Mouse (Mus musculus): ENCODE data around the gene Gja5. TPM values are rescaled to one million over a fixed set of nuclear protein-coding genes. Genes with fewer than 3 reads are reported as not detected.
"Not testable (repeated sequence)": the region's sequence is repeated elsewhere in the genome, so short reads cannot be mapped to it uniquely, and the experiment has no call there.

The Gja5 gene
- total RNA-seq, 4 experiments from 2014 or later: 0.83 to 2.9 (median 1.5) TPM

- DNase-seq (ENCODE audit: low spot score in 2 of 2): no peak
These were observed 131.1 kb downstream of the Gja5 start for GRCm38 (mm10) chr3:97035558-97035957.

- DNase-seq (ENCODE audit: low spot score in 2 of 2): no peak
These were observed 132.6 kb downstream of the Gja5 start for GRCm38 (mm10) chr3:97037119-97037518.

DNA sequence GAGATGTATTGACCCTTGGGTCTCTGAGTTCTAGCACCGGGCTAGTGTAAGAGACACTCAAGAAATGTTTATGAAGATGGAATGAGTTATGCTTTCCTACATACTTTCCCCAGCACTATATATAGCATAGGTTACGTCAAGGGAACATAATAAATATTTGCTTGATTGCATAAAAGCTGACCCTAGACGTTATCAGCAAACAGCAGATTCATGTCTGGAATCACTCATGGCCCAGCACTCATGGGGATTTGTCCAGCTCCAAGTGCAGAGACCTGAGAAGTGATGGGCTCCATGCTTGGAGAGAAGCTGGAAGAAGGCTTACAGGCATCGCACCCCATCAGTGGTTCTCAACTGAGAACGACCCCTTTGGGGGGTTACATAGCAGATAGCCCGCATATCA, 135.2 kb downstream of the Gja5 start:
- DNase-seq (ENCODE audit: low spot score in 2 of 2): no peak

DNA sequence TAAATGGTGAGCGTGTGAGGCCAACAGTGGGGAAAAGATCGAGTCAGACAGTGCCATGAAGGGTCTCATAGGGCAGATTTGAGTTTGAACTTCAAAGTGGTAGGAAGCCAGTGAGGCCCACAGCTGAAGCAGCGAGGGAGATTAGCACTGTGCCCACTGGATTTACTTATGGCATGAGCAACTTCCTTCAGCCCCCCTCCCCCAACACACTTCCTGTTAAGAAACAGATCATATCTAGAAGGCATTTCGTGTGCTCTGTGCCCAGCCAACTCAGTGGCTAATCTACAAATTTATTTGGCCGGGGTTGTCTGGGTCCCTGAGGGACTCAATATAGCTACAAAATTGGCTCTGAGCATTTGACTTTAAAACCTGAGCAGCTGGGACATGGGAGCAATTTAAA, 139.7 kb downstream of the Gja5 start:
- DNase-seq (ENCODE audit: low spot score in 2 of 2): no peak

DNA sequence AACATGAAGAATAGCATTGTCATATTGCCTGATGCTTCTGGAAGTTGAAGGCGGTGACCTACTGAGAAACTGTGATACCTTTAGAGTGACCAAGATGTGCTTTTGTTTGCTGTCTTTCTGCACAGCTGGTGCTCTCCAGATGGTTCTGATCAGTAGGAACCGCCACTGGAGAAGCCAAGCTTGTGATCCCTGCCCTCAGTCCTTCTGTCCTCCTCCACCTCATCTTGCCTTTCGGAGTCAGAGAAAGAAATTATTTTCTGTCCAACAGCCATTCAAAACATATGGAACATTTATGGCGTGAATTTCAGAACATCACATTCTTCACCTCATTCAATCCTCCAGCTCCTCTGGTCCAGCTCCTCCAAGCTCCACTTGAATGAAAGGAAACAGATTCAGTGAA, 143.3 kb downstream of the Gja5 start:
- DNase-seq (ENCODE audit: low spot score in 2 of 2): no peak

DNA sequence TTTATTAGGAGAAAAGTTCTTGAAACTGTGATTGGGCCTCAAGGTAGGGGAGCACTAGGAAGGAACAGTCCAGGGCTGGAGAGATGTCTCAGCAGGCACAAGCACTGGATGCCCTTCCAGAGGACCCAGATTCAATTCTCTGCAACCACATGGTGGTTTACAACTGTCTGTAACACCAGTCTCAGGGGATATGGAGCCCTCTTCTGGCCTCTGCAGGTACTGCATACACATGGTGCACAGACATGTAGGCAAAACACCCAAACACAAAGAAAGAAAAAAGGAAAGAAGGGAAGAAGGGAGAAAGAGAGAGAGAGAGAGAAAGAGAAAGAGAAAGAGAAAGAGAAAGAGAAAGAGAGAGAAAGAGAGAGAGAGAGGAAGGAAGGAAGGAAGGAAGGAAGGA, 143.9 kb downstream of the Gja5 start:
- DNase-seq (ENCODE audit: low spot score in 2 of 2): no peak

GRCm38 (mm10) chr3:97051264-97051744, 146.8 kb downstream of the Gja5 start:
- no peak for DNase-seq (ENCODE audit: low spot score in 2 of 2)

DNA sequence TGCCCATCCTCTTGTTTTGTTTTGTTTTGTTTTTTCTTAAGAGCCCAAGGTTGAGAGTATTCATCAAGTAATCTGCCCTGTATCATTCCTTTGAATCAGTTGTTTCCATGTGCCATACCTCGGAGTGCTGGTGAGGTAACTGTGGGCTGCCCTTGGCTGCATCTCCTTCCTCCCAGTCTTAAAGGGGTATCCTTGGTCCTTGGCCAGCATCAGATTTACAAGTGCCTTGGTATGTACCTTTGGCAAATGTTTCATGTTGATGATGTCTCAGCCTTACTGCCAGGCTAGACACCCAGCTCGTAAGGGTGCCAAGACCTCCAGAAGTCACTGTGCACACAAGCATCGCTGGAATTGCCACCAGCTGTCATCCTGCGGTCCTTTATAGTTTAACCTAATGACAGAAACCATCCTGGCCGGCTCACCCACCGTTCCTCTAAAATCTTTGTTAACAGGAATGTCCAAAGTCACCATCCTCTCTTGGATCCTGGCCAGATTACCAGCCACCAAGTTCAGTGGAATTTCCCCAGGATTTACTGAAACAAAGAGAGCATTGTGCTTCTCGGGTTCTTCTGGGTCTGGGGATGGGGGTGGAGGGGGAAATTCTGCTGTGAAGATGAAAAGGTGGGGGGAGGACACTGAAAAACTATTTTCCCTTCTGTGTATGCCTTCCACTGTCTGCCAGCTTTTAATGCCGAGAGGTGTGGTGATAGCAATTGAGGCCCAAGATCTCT, 147.7 kb downstream of the Gja5 start:
- no peak for DNase-seq (ENCODE audit: low spot score in 2 of 2)

DNA sequence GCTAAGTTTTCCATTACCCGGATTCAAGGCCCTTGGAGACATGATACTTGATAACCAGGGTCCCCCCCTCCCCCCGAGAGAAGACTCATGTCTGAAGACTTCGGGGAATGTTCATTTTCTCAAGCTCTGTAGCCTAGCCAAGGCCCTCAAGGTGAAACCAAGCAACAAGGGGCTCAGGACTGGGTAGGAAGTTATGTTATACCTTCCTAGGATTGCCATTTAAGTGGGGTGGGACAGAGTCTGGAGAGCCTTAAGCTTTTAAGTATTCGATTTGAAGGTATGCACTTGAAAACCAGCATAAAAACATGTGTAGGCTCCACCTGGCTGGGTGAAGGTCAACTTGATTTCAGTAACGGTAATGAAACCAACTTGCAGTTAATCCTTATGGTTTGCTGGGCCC, 154.2 kb downstream of the Gja5 start:
- DNase-seq (ENCODE audit: low spot score in 2 of 2): no peak

DNA sequence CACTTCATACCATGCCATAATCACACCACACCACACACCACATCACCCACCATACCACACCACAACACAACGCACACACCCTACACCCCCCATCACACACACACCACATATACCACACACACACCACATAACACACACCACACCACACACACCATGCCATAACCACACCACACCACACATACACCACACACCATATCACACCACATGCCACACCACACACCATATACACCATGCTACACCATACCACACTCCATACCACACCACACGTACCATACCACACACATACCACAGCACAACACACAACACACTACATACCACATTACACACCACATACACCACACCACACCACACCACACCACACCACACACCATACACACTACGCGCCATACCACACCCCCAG, 155.6 kb downstream of the Gja5 start:
- no peak for DNase-seq (ENCODE audit: low spot score in 2 of 2)

- no peak for DNase-seq (ENCODE audit: low spot score in 2 of 2)
These were observed 158.3 kb downstream of the Gja5 start for GRCm38 (mm10) chr3:97062814-97063213.

GRCm38 (mm10) chr3:97064046-97064445, 159.6 kb downstream of the Gja5 start:
- peak; percentile 54 to 62 for DNase-seq (ENCODE audit: low spot score in 2 of 2)

DNA sequence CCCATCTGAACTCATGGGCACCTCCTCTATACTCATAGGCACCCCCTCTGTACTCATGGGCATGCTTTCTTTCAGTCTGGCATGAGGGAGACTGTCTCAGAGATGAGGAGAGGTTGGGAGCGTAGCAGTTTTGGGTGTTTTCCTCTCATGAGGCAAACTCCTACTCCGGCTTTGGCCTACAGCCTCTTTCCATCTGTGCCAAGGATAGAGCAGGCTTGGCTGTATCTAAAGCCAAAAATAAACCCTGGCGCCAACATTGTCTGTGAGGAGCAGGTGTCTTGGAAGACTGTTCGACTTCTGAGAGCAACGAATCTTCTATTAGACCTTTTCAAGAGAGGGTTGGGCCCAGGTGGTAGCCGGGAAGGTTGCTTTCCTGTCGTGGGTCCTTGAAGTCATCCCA, 165.1 kb downstream of the Gja5 start:
- not testable (repeated sequence) for DNase-seq (ENCODE audit: low spot score in 2 of 2)

DNA sequence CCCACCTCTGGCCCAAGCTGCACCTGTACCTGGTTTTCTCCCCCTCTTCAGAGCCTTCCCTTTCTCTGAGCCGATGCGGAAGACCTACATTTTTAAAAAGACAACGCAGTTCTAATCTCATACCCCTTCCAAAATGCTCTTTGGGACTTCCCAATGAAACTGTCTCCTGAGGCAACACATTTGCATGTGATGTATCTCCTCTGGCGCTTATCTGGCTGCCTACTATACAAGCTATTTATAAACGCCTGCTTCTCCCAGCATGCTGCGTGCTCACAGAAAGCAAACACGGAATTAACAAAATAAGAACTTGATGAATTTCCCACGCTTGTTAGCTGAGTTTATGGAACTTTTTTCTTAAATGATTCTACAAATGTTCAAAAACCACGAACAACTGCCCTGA, 167.4 kb downstream of the Gja5 start:
- not testable (repeated sequence) for DNase-seq (ENCODE audit: low spot score in 2 of 2)

DNA sequence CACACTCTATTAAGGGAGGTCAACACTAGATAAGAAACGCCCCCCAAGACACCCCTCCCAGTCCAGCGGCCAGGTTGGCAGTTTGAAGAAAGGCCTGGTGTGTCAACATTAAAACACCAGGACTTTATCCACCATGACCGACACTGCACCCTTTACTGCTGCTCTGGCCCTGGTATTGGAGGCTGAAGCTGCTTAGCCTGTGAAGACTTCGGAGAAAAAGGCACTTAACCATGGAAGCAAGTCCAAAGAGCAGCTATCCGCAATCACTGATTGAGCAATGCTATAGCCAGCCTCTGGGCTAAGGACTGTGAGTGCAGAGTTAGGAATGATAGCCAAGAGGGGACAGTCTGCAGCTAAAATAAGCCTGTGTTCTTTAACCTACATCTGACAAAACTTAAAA, 167.9 kb downstream of the Gja5 start:
- DNase-seq (ENCODE audit: low spot score in 2 of 2): not testable (repeated sequence)

DNA sequence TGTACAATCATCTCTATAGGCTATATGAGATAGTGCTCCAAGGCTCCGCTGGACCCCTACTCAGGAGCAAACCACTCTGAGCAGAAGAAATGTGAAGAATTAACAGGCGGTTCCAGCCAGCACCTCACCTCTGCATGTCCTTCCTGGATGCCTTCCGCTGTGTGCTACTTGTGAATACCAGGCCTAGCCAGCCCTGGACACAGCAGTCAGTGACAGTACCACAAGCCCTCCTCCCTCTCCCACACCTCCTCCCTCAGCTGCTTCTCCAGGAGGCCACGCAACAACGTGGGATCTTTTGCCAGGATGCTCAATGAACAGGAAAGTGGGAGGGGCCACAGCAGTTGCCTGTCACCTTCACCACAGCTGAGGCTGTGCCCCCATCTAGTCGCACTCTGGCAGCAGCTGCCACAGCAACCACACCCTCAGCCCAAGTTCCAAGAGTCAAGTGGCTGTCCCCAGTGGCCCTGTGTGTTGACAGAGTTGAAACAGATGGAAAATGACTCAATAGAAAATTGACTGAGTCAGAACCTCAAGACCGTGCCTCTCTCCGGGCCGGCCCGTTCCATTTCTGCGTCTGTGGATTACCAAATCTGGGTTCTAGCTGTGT, 171.4 kb downstream of the Gja5 start:
- not testable (repeated sequence) for DNase-seq (ENCODE audit: low spot score in 2 of 2)

- peak in 1 of 2 experiments; percentile 16 for DNase-seq (ENCODE audit: low spot score in 2 of 2)
These were observed 171.9 kb downstream of the Gja5 start for GRCm38 (mm10) chr3:97076412-97076811.

GRCm38 (mm10) chr3:97078436-97078835, 173.9 kb downstream of the Gja5 start:
- no peak for DNase-seq (ENCODE audit: low spot score in 2 of 2)

- DNase-seq (ENCODE audit: low spot score in 2 of 2): no peak
These were observed 177.7 kb downstream of the Gja5 start for GRCm38 (mm10) chr3:97082156-97082555.

- DNase-seq (ENCODE audit: low spot score in 2 of 2): no peak
These were observed 182.8 kb downstream of the Gja5 start for GRCm38 (mm10) chr3:97087326-97087725.

GRCm38 (mm10) chr3:97088291-97088690, 183.8 kb downstream of the Gja5 start:
- not testable (repeated sequence) for DNase-seq (ENCODE audit: low spot score in 2 of 2)

DNA sequence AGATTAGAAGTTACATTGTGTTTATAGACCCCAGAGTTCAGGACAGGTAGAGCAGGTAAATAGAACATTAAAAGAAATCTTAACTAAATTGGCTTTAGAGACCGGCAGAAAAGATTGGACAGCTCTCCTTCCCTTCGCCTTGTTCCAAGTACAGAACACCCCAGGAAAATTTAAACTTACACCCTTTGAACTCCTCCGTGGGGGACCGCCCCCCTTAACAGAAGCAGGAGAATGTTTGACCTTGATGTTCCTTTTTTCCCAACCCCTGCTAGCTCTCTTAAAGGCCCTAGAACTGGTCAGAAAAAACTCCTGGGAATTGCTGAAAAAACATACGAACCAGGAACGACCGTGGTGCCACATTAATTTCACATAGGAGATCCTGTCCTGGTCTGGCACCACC, 187.5 kb downstream of the Gja5 start:
- not testable (repeated sequence) for DNase-seq (ENCODE audit: low spot score in 2 of 2)

- not testable (repeated sequence) for DNase-seq (ENCODE audit: low spot score in 2 of 2)
These were observed 192.2 kb downstream of the Gja5 start for GRCm38 (mm10) chr3:97096664-97097063.

Measured in gastrocnemius, adult 8-10 months (tissue).